Mouse (Mus musculus): ENCODE data around the gene Dolk. TPM values are rescaled to one million over a fixed set of nuclear protein-coding genes. Genes with fewer than 3 reads are reported as not detected.

Gene Dolk
- polyA plus RNA-seq, 1 experiment from 2014 or later, result 33.0 TPM

GRCm38 (mm10) chr2:30237881-30238280, 48.3 kb downstream of the Dolk start:
- H3K27ac ChIP-seq (replicated peaks in 1 of 2; ENCODE audit: control insufficient read depth in 1 of 2, insufficient read depth in 1 of 2, low read depth in 2 of 2, low read length in 2 of 2), result peak overlapping the region; percentile 87 to 91
- no peaks in the 10 kb centered on the region for H3K27me3 ChIP-seq (ENCODE audit: control insufficient read depth, insufficient read depth, low read length)
- no peaks in the 10 kb centered on the region for H3K9me3 ChIP-seq (ENCODE audit: control insufficient read depth, low read length)
- peak overlapping the region; percentile 90 for H3K4me2 ChIP-seq (ENCODE audit: low read length)
- peak overlapping the region; percentile 91 for H3K9ac ChIP-seq (ENCODE audit: low read length)
- H3K4me3 ChIP-seq (ENCODE audit: control insufficient read depth in 1 of 2, insufficient read depth in 1 of 2, low read depth in 1 of 2, low read length in 2 of 2), result peak overlapping the region; percentile 76 to 93
- peak; percentile 76 for ATAC-seq (ENCODE audit: insufficient number of reproducible peaks, insufficient read depth, low FRiP score, low read depth)
- H3K36me3 ChIP-seq (ENCODE audit: control insufficient read depth, insufficient read depth, low read length), result peaks cover 24% of the 10 kb centered on the region
- H3K4me1 ChIP-seq (ENCODE audit: control insufficient read depth in 2 of 2, insufficient read depth in 2 of 2, low read length in 2 of 2), result peaks cover 32 to 46% of the 10 kb centered on the region in 2 experiments
- WGBS, result under 1% methylated on average over 39 of the region's 42 CpGs

GRCm38 (mm10) chr2:30237199-30237880, 48.8 kb downstream of the Dolk start, which contains the start of gene Lrrc8a:
Gene Lrrc8a (plus strand): TSS chr2:30237715.
- no peaks in the 10 kb centered on the region for H3K27me3 ChIP-seq (ENCODE audit: control insufficient read depth, insufficient read depth, low read length)
- peak within 1 kb of the TSS; percentile 76 to 93 for H3K4me3 ChIP-seq (ENCODE audit: control insufficient read depth in 1 of 2, insufficient read depth in 1 of 2, low read depth in 1 of 2, low read length in 2 of 2)
- H3K36me3 ChIP-seq (ENCODE audit: control insufficient read depth, insufficient read depth, low read length), result peaks cover 21% of the 10 kb centered on the region
- peak; percentile 91 for ATAC-seq (ENCODE audit: insufficient number of reproducible peaks, insufficient read depth, low FRiP score, low read depth)
- H3K4me1 ChIP-seq (ENCODE audit: control insufficient read depth in 2 of 2, insufficient read depth in 2 of 2, low read length in 2 of 2), result peaks cover 26 to 40% of the 10 kb centered on the region in 2 experiments
- H3K9me3 ChIP-seq (ENCODE audit: control insufficient read depth, low read length), result no peaks in the 10 kb centered on the region
- peak within 1 kb of the TSS; percentile 87 to 91 for H3K27ac ChIP-seq (replicated peaks in 1 of 2; ENCODE audit: control insufficient read depth in 1 of 2, insufficient read depth in 1 of 2, low read depth in 2 of 2, low read length in 2 of 2)
- H3K4me2 ChIP-seq (ENCODE audit: low read length), result peak within 1 kb of the TSS; percentile 90
- WGBS, result under 1% methylated on average over 48 of the region's 67 CpGs
- H3K9ac ChIP-seq (ENCODE audit: low read length), result peak within 1 kb of the TSS; percentile 91

GRCm38 (mm10) chr2:30236426-30237198, 49.5 kb downstream of the Dolk start:
- Histone ChIP-seq H3K4me3 (ENCODE audit: control insufficient read depth in 1 of 2, insufficient read depth in 1 of 2, low read depth in 1 of 2, low read length in 2 of 2) (peak overlapping the region; percentile 76 to 93), H3K27me3 (ENCODE audit: control insufficient read depth, insufficient read depth, low read length) (no peaks in the 10 kb centered on the region), H3K4me2 (ENCODE audit: low read length) (peak overlapping the region; percentile 79), H3K9ac (ENCODE audit: low read length) (peak overlapping the region; percentile 91), H3K27ac (replicated peaks in 1 of 2; ENCODE audit: control insufficient read depth in 1 of 2, insufficient read depth in 1 of 2, low read depth in 2 of 2, low read length in 2 of 2) (peak overlapping the region; percentile 84 to 91), H3K9me3 (ENCODE audit: control insufficient read depth, low read length) (no peaks in the 10 kb centered on the region), H3K36me3 (ENCODE audit: control insufficient read depth, insufficient read depth, low read length) (peaks cover 15% of the 10 kb centered on the region), H3K4me1 (ENCODE audit: control insufficient read depth in 2 of 2, insufficient read depth in 2 of 2, low read length in 2 of 2) (peaks cover 26 to 33% of the 10 kb centered on the region in 2 experiments)
- ATAC-seq (ENCODE audit: insufficient number of reproducible peaks, insufficient read depth, low FRiP score, low read depth), result no peak
- 2% methylated on average over 18 of the region's 18 CpGs for WGBS

GRCm38 (mm10) chr2:30235593-30235992, 50.5 kb downstream of the Dolk start:
- no peak overlapping the region for H3K4me3 ChIP-seq (ENCODE audit: control insufficient read depth in 1 of 2, insufficient read depth in 1 of 2, low read depth in 1 of 2, low read length in 2 of 2)
- no peak overlapping the region for H3K27ac ChIP-seq (replicated peaks in 1 of 2; ENCODE audit: control insufficient read depth in 1 of 2, insufficient read depth in 1 of 2, low read depth in 2 of 2, low read length in 2 of 2)
- H3K9ac ChIP-seq (ENCODE audit: low read length), result no peak overlapping the region
- peaks cover 5% of the 10 kb centered on the region for H3K36me3 ChIP-seq (ENCODE audit: control insufficient read depth, insufficient read depth, low read length)
- H3K9me3 ChIP-seq (ENCODE audit: control insufficient read depth, low read length), result peaks cover 2% of the 10 kb centered on the region; the same call in 1 of the 2 replicates
- no peak overlapping the region for H3K4me2 ChIP-seq (ENCODE audit: low read length)
- no peak for ATAC-seq (ENCODE audit: insufficient number of reproducible peaks, insufficient read depth, low FRiP score, low read depth)
- no peaks in the 10 kb centered on the region for H3K27me3 ChIP-seq (ENCODE audit: control insufficient read depth, insufficient read depth, low read length)
- peaks cover 21 to 23% of the 10 kb centered on the region in 2 experiments for H3K4me1 ChIP-seq (ENCODE audit: control insufficient read depth in 2 of 2, insufficient read depth in 2 of 2, low read length in 2 of 2)
- WGBS, result 77% methylated on average over 5 of the region's 5 CpGs

Other genes with a start within 250 kb of the Dolk start
- gene Wdr34, start 237.5 kb downstream of the Dolk start, polyA plus RNA-seq (2014; fragmentation: Nextera tagmentation; extraction: Ambion mirVana), result 18.9 and 21.8 TPM in 2 replicates
- gene Set, start 229.0 kb downstream of the Dolk start, polyA plus RNA-seq (2014; fragmentation: Nextera tagmentation; extraction: Ambion mirVana), result 218 and 223 TPM in 2 replicates
- 10.0 and 10.3 TPM in 2 replicates for gene Pkn3, start 208.7 kb downstream of the Dolk start, polyA plus RNA-seq (2014; fragmentation: Nextera tagmentation; extraction: Ambion mirVana)
- 28.2 and 38.5 TPM in 2 replicates for gene Zdhhc12, start 192.7 kb downstream of the Dolk start, polyA plus RNA-seq (2014; fragmentation: Nextera tagmentation; extraction: Ambion mirVana)
- 7.8 and 8.9 TPM in 2 replicates for gene Zer1, start 161.7 kb downstream of the Dolk start, polyA plus RNA-seq (2014; fragmentation: Nextera tagmentation; extraction: Ambion mirVana)
- gene Tbc1d13, start 152.6 kb downstream of the Dolk start, polyA plus RNA-seq (2014; fragmentation: Nextera tagmentation; extraction: Ambion mirVana), result 9.0 and 9.9 TPM in 2 replicates
- gene Endog, start 114.8 kb downstream of the Dolk start, polyA plus RNA-seq (2014; fragmentation: Nextera tagmentation; extraction: Ambion mirVana), result 40.3 and 43.2 TPM in 2 replicates
- 24.7 and 28.0 TPM in 2 replicates for gene Spout1, start 107.9 kb downstream of the Dolk start, polyA plus RNA-seq (2014; fragmentation: Nextera tagmentation; extraction: Ambion mirVana)
- gene Kyat1, start 80.5 kb downstream of the Dolk start, polyA plus RNA-seq (2014; fragmentation: Nextera tagmentation; extraction: Ambion mirVana), result 22.0 and 26.0 TPM in 2 replicates
- 47.4 and 52.7 TPM in 2 replicates for gene Lrrc8a, start 48.6 kb downstream of the Dolk start, polyA plus RNA-seq (2014; fragmentation: Nextera tagmentation; extraction: Ambion mirVana)
- 0.13 and 0.55 TPM in 2 replicates for gene Gm28035, start 45.8 kb downstream of the Dolk start, polyA plus RNA-seq (2014; fragmentation: Nextera tagmentation; extraction: Ambion mirVana)
- 10.8 TPM in 2 replicates for gene Phyhd1, start 20.1 kb downstream of the Dolk start, polyA plus RNA-seq (2014; fragmentation: Nextera tagmentation; extraction: Ambion mirVana)
- not detected in 2 replicates for gene Gm28038, start 5.3 kb downstream of the Dolk start, polyA plus RNA-seq (2014; fragmentation: Nextera tagmentation; extraction: Ambion mirVana)
- 23.9 and 26.2 TPM in 2 replicates for gene Nup188, start 63 bp upstream of the Dolk start, polyA plus RNA-seq (2014; fragmentation: Nextera tagmentation; extraction: Ambion mirVana)
- 94.6 and 97.3 TPM in 2 replicates for gene Sh3glb2, start 73.0 kb upstream of the Dolk start, polyA plus RNA-seq (2014; fragmentation: Nextera tagmentation; extraction: Ambion mirVana)
- gene Miga2, start 77.9 kb upstream of the Dolk start, polyA plus RNA-seq (2014; fragmentation: Nextera tagmentation; extraction: Ambion mirVana), result 28.3 and 31.6 TPM in 2 replicates
- gene Dolpp1, start 105.9 kb upstream of the Dolk start, polyA plus RNA-seq (2014; fragmentation: Nextera tagmentation; extraction: Ambion mirVana), result 16.8 and 20.8 TPM in 2 replicates
- 127 and 135 TPM in 2 replicates for gene Crat, start 129.5 kb upstream of the Dolk start, polyA plus RNA-seq (2014; fragmentation: Nextera tagmentation; extraction: Ambion mirVana)
- gene Ptpa, start 129.7 kb upstream of the Dolk start, polyA plus RNA-seq (2014; fragmentation: Nextera tagmentation; extraction: Ambion mirVana), result 42.0 and 61.2 TPM in 2 replicates
- gene Ier5l, start 187.9 kb upstream of the Dolk start, polyA plus RNA-seq (2014; fragmentation: Nextera tagmentation; extraction: Ambion mirVana), result 3.5 and 4.2 TPM in 2 replicates